Mouse (Mus musculus) kidney, postnatal 25 days (tissue): ENCODE results near the gene Olfml3.

Experiments used
- DNase-seq, 2 experiments: peaks; one replicate each; pipeline ENCODE4 v3.0.0; 2021; ENCODE audit warnings: mixed read lengths in 2 of 2

Gene Olfml3

GRCm38 (mm10) chr3:103737061-103737754, 593 bp downstream of the Olfml3 start:
- DNase-seq = peak; percentile 50 to 60

- no peak for DNase-seq
Observed at GRCm38 (mm10) chr3:103735776-103736600, 1.8 kb downstream of the Olfml3 start.

GRCm38 (mm10) chr3:103734696-103735519, 2.9 kb downstream of the Olfml3 start:
- peak in 1 of 2 experiments; percentile 49 for DNase-seq

GRCm38 (mm10) chr3:103733799-103734695, 3.8 kb downstream of the Olfml3 start:
- no peak for DNase-seq

- DNase-seq = no peak
Observed at GRCm38 (mm10) chr3:103733176-103733575, 4.6 kb downstream of the Olfml3 start.

GRCm38 (mm10) chr3:103732116-103732515, 5.7 kb downstream of the Olfml3 start:
- DNase-seq = no peak

GRCm38 (mm10) chr3:103729850-103730249, 8.0 kb downstream of the Olfml3 start:
- DNase-seq = no peak

GRCm38 (mm10) chr3:103727813-103728326, 9.9 kb downstream of the Olfml3 start:
- DNase-seq = no peak

GRCm38 (mm10) chr3:103726642-103727041, 11.2 kb downstream of the Olfml3 start:
- DNase-seq = no peak

GRCm38 (mm10) chr3:103724137-103724536, 13.7 kb downstream of the Olfml3 start:
- no peak for DNase-seq

GRCm38 (mm10) chr3:103718728-103719127, 19.1 kb downstream of the Olfml3 start:
- DNase-seq = peak in 1 of 2 experiments; percentile 32

- DNase-seq = peak in 1 of 2 experiments; percentile 10
Observed at GRCm38 (mm10) chr3:103716774-103717760, 20.7 kb downstream of the Olfml3 start.

- peak; percentile 66 to 67 for DNase-seq
Observed at GRCm38 (mm10) chr3:103715762-103716693, 21.8 kb downstream of the Olfml3 start.

- peak in 1 of 2 experiments; percentile 3 for DNase-seq
Observed at GRCm38 (mm10) chr3:103714942-103715341, 22.9 kb downstream of the Olfml3 start.

- DNase-seq = peak in 1 of 2 experiments; percentile 9
Observed at GRCm38 (mm10) chr3:103714236-103714875, 23.4 kb downstream of the Olfml3 start.

- peak in 1 of 2 experiments; percentile 4 for DNase-seq
Observed at GRCm38 (mm10) chr3:103712196-103712595, 25.6 kb downstream of the Olfml3 start.

GRCm38 (mm10) chr3:103709470-103710040, 28.2 kb downstream of the Olfml3 start:
- DNase-seq = peak in 1 of 2 experiments; percentile 6

GRCm38 (mm10) chr3:103705426-103705825, 32.4 kb downstream of the Olfml3 start:
- DNase-seq = no peak
